Mouse (Mus musculus) G1E (cell line): ENCODE measurements around the gene Gcgr.

Source experiments
- CTCF ChIP-seq: IDR thresholded peaks from 2 replicates; pipeline ENCODE4 v1.5.1; 2012; ENCODE audit warnings: low read depth, low read length, inconsistent platforms, mixed read lengths
- GATA1 ChIP-seq: IDR thresholded peaks from 2 replicates; pipeline ENCODE4 v1.6.1; 2012; ENCODE audit warnings: borderline replicate concordance, low read length, inconsistent platforms, mixed read lengths

- TF ChIP-seq CTCF (no peak), GATA1 (no peak)
Measured at GRCm38 (mm10) chr11:120539285-120540014, 9.0 kb downstream of the Gcgr start.
